Mouse (Mus musculus) B cell, adult 62 days (primary cell): ENCODE data around the gene Gpr18. TPM values are rescaled to one million over a fixed set of nuclear protein-coding genes. Genes with fewer than 3 reads are reported as not detected.

Experiments
- total RNA-seq: library from RNA; stranded (reverse); gene quantifications from 4 replicates; pipeline ENCODE4 v1.2.4, GENCODE M21; 2023

Gpr18 gene
- 116 to 133 TPM (median 124 TPM) in 4 replicates for total RNA-seq

GRCm38 (mm10) chr14:121915621-121916020 lies at the start of gene Gpr18:
Gene Gpr18 (minus strand): TSS chr14:121915781.

GRCm38 (mm10) chr14:121964990-121965389 lies 49.4 kb upstream of the Gpr18 start, which contains the start of gene Gpr183:
Gene Gpr183 (minus strand): TSS chr14:121965195.

GRCm38 (mm10) chr14:121878176-121878858 lies 37.3 kb downstream of the Gpr18 start, which contains the start of gene Ubac2:
Gene Ubac2 (plus strand): TSS chr14:121878620.

Other genes with a start within 250 kb of the Gpr18 start
- 21.5 to 24.3 TPM (median 22.8 TPM) in 4 replicates for gene Dock9, start 117.9 kb downstream of the Gpr18 start, total RNA-seq
- 50.6 to 62.7 TPM (median 55.2 TPM) in 4 replicates for gene Ubac2, start 37.2 kb downstream of the Gpr18 start, total RNA-seq
- 269 to 293 TPM (median 270 TPM) in 4 replicates for gene Gpr183, start 49.4 kb upstream of the Gpr18 start, total RNA-seq
- gene Timm8a2, start 118.9 kb upstream of the Gpr18 start, total RNA-seq: 1.1 to 2.2 TPM (median 1.5 TPM) in 4 replicates
- gene Tm9sf2, start 191.3 kb upstream of the Gpr18 start, total RNA-seq: 85.9 to 92.2 TPM (median 91.0 TPM) in 4 replicates